Mouse (Mus musculus) adrenal gland, postnatal 4 days (tissue): ENCODE results near the gene Kank2. TPM values are rescaled to one million over a fixed set of nuclear protein-coding genes. Genes with fewer than 3 reads are reported as not detected.
"Not testable (repeated sequence)": the region's sequence is repeated elsewhere in the genome, so short reads cannot be mapped to it uniquely, and the experiment has no call there.

ENCODE experiments used
- DNase-seq, 2 experiments: peaks; one replicate each; pipeline ENCODE4 v3.0.0; 2021 to 2022; ENCODE audit warnings: low spot score in 2 of 2, mixed read lengths in 2 of 2
- total RNA-seq, 2 experiments: library from RNA; stranded (reverse); gene quantifications; 2 replicates each; pipeline ENCODE4 v1.2.3; 2021

The Kank2 gene
- total RNA-seq, 2 experiments from 2014 or later, result 52.5 to 57.4 TPM

GRCm38 (mm10) chr9:21819181-21819729 is 20.7 kb upstream of the Kank2 start:
- no peak for DNase-seq

GRCm38 (mm10) chr9:21818561-21818960 is 20.0 kb upstream of the Kank2 start:
- DNase-seq, result no peak

GRCm38 (mm10) chr9:21818125-21818524 is 19.6 kb upstream of the Kank2 start:
- no peak for DNase-seq

- no peak for DNase-seq
Observed at GRCm38 (mm10) chr9:21816716-21817305, 18.3 kb upstream of the Kank2 start.

- no peak for DNase-seq
Observed at GRCm38 (mm10) chr9:21811170-21811569, 12.6 kb upstream of the Kank2 start.

GRCm38 (mm10) chr9:21808561-21808960 is 10.0 kb upstream of the Kank2 start:
- no peak for DNase-seq

- no peak for DNase-seq
Observed at GRCm38 (mm10) chr9:21806976-21807375, 8.4 kb upstream of the Kank2 start.

GRCm38 (mm10) chr9:21806363-21806762 is 7.8 kb upstream of the Kank2 start:
- no peak for DNase-seq

GRCm38 (mm10) chr9:21803986-21804644 is 5.6 kb upstream of the Kank2 start:
- DNase-seq, result peak; percentile 66 to 78

GRCm38 (mm10) chr9:21801591-21801990 is 3.0 kb upstream of the Kank2 start:
- no peak for DNase-seq

GRCm38 (mm10) chr9:21801121-21801520 is 2.6 kb upstream of the Kank2 start:
- no peak for DNase-seq

- DNase-seq, result no peak
Observed at GRCm38 (mm10) chr9:21799010-21799350, 436 bp upstream of the Kank2 start.

- DNase-seq, result peak; percentile 49 to 59
Observed at GRCm38 (mm10) chr9:21797921-21798344, 611 bp downstream of the Kank2 start.

- no peak for DNase-seq
Observed at GRCm38 (mm10) chr9:21796919-21797318, 1.6 kb downstream of the Kank2 start.

- DNase-seq, result no peak
Observed at GRCm38 (mm10) chr9:21796259-21796658, 2.3 kb downstream of the Kank2 start.

- no peak for DNase-seq
Observed at GRCm38 (mm10) chr9:21795579-21795978, 3.0 kb downstream of the Kank2 start.

- no peak for DNase-seq
Observed at GRCm38 (mm10) chr9:21794925-21795324, 3.6 kb downstream of the Kank2 start.

GRCm38 (mm10) chr9:21794344-21794834 is 4.2 kb downstream of the Kank2 start:
- DNase-seq, result no peak

GRCm38 (mm10) chr9:21793507-21793906 is 5.0 kb downstream of the Kank2 start:
- DNase-seq, result not testable (repeated sequence)

- DNase-seq, result no peak
Observed at GRCm38 (mm10) chr9:21792644-21793043, 5.9 kb downstream of the Kank2 start.

- peak in 1 of 2 experiments; percentile 69 for DNase-seq
Observed at GRCm38 (mm10) chr9:21791861-21792260, 6.7 kb downstream of the Kank2 start.

- no peak for DNase-seq
Observed at GRCm38 (mm10) chr9:21788234-21788633, 10.3 kb downstream of the Kank2 start.

GRCm38 (mm10) chr9:21787654-21788053 is 10.9 kb downstream of the Kank2 start:
- DNase-seq, result no peak
